Mouse (Mus musculus) midbrain, embryonic 14.5 days (tissue): Measurements from ENCODE around the gene Dcn. TPM values are rescaled to one million over a fixed set of nuclear protein-coding genes. Genes with fewer than 3 reads are reported as not detected.

Source experiments
- ATAC-seq: fragments of 200-750 bp; cut with Nextera tagmentation; 2 replicates; pipeline ENCODE4 v1.8.0; 2017; ENCODE audit warnings: moderate number of reproducible peaks, moderate library complexity; ENCODE audit not compliant: low FRiP score, low TSS enrichment
- DNase-seq: peaks from one replicate; pipeline ENCODE4 v3.0.0-alpha.2; 2015
- H3K27ac ChIP-seq: fragments of 300-500 bp; sonication (generic); replicated peaks from 2 replicates; pipeline ENCODE4 v1.5.1; 2014; ENCODE audit warnings: mild to moderate bottlenecking, low read depth, low read length, moderate library complexity
- H3K27me3 ChIP-seq: fragments of 300-500 bp; sonication (generic); 2 replicates; pipeline ENCODE4 v1.6.1; 2014; ENCODE audit warnings: low read length, control low read depth, mixed read lengths; ENCODE audit not compliant: control insufficient read depth, insufficient read depth
- H3K36me3 ChIP-seq: fragments of 300-500 bp; sonication (generic); 2 replicates; pipeline ENCODE4 v1.6.1; 2014; ENCODE audit warnings: low read length, control low read depth; ENCODE audit not compliant: control insufficient read depth, insufficient read depth
- H3K4me1 ChIP-seq: fragments of 300-500 bp; sonication (generic); 2 replicates; pipeline ENCODE4 v1.6.1; 2014; ENCODE audit warnings: mild to moderate bottlenecking, antibody characterized with exemption, low read length, control low read depth; ENCODE audit not compliant: control insufficient read depth, insufficient read depth
- H3K4me2 ChIP-seq: fragments of 300-500 bp; sonication (generic); 2 replicates; pipeline ENCODE4 v1.6.1; 2014; ENCODE audit warnings: mild to moderate bottlenecking, low read length, moderate library complexity
- H3K4me3 ChIP-seq: fragments of 300-500 bp; sonication (generic); replicated peaks from 2 replicates; pipeline ENCODE4 v1.5.1; 2014; ENCODE audit warnings: low read depth, low read length
- H3K9ac ChIP-seq: fragments of 300-500 bp; sonication (generic); replicated peaks from 2 replicates; pipeline ENCODE4 v1.6.1; 2014; ENCODE audit warnings: mild to moderate bottlenecking, low read length, moderate library complexity
- H3K9me3 ChIP-seq: fragments of 300-500 bp; sonication (generic); 2 replicates; pipeline ENCODE4 v1.6.1; 2016; ENCODE audit warnings: low read length, control low read depth, mixed read lengths; ENCODE audit not compliant: control insufficient read depth
- WGBS: fragments of 180-500 bp; shearing (Covaris S2); extraction: QIAGEN DNeasy Blood & Tissue Kit; methylation state at CpG from one replicate; pipeline ENCODE4 v1.1.7; 2014; 5-methylcytosine and 5-hydroxymethylcytosine counted together
- polyA plus RNA-seq: library from polyadenylated mRNA; unstranded; fragments of >200 nt; fragmentation: Nextera tagmentation; extraction: Ambion mirVana; gene quantifications from 2 replicates; pipeline ENCODE4 v1.2.1, GENCODE M21; 2014

The Dcn gene
- polyA plus RNA-seq, 1 experiment from 2014 or later: 75.1 TPM

- ATAC-seq (no peak), DNase-seq (peak; percentile 12)
- Histone ChIP-seq H3K36me3 (no peaks in the 10 kb centered on the region), H3K9ac (no peak overlapping the region), H3K27ac (no peak overlapping the region), H3K4me2 (no peak overlapping the region), H3K9me3 (no peaks in the 10 kb centered on the region), H3K27me3 (no peaks in the 10 kb centered on the region), H3K4me3 (no peak overlapping the region), H3K4me1 (no peaks in the 10 kb centered on the region)
- WGBS: 61% methylated on average over 8 of the region's 8 CpGs
Measured at GRCm38 (mm10) chr10:97567489-97568135, 88.2 kb downstream of the Dcn start.

Other genes with a start within 250 kb of the Dcn start
- gene Lum, start 85.5 kb downstream of the Dcn start, polyA plus RNA-seq: 0.08 and 28.8 TPM in 2 replicates
- gene Kera, start 127.3 kb downstream of the Dcn start, polyA plus RNA-seq: 0.09 TPM in 1 of 2 replicates, not detected in the other
- 0.16 TPM in 1 of 2 replicates, not detected in the other for gene Epyc, start 164.5 kb downstream of the Dcn start, polyA plus RNA-seq
- gene Ccer1, start 213.4 kb downstream of the Dcn start, polyA plus RNA-seq: not detected in 2 replicates
- not detected in 2 replicates for gene C030005K15Rik, start 247.1 kb downstream of the Dcn start, polyA plus RNA-seq